Mouse (Mus musculus) spleen, adult 2 months (tissue): ENCODE results near the gene Guca2b.

ENCODE experiments used
- CTCF ChIP-seq: fragments of 200-500 bp; IDR thresholded peaks from 2 replicates; pipeline ENCODE4 v1.5.1; 2011; ENCODE audit warnings: mild to moderate bottlenecking, inconsistent platforms; ENCODE audit not compliant: insufficient read depth, insufficient read length, insufficient replicate concordance; ENCODE audit errors: extremely low read depth
- POLR2A ChIP-seq: fragments of 200-500 bp; IDR thresholded peaks from 2 replicates; pipeline ENCODE4 v1.6.1; 2011; ENCODE audit warnings: low read depth, low read length, inconsistent platforms

DNA sequence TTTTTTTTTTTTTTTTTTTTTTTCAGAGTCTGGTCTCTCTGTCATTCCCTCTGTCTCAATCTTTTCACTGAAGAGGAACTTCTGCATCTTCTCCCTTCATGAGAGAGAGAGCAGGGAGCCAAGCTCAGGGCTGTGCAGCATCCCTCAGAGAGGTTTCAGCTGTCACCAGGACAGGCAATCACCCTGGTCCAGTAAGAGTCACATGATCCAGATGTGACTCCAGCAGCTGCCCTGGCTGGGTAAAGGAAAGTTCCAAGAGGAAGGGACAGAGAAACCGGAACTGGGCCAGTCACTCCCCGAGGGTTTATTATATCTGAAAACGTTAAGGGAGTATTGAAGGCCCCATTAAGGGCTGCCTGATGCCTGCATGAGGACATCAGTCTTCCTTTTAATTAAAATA is 49.0 kb upstream of the Guca2b start:
- TF ChIP-seq CTCF (no peak), POLR2A (no peak)
